7 mouse cellular contexts compared by ENCODE assay signal in the genomic region with DNA sequence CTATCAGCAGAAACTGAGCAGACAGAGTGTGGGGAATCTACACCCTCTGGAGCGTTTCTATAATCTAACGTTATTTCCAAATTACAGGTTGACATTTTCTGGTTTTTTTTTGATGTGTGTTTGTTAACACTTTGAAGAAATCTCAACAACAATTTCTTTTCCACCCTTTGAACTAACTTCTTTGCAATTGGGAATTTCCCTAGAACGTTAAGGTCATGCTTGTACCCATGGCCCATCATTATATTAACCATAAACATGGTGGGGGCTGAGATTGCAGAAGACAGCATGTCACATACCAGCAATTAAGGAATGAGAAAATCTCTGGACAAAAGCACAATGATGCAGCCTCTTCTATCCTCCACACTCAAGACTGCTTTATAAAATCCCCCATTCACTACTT.
"Had no signal": no experiment of that assay in that cellular context is flagged by ENCODE, and none has a peak within 500 bp of the region (broad histone marks: within the 10 kb centered on the region; RNA-seq: fewer than 3 reads in every experiment).

No protein-coding gene starts in this region.

- DNase-seq: kidney, adult 8-10 months; kidney, postnatal 25 days; lung, postnatal 36 days; right cerebral cortex, postnatal 25 days; thymus, postnatal 25 days had no signal

- ATAC-seq: intestine, embryonic 16.5 days; liver, embryonic 12.5 days had no signal
